Mouse (Mus musculus): ENCODE measurements around the gene Gjc1. TPM values are rescaled to one million over a fixed set of nuclear protein-coding genes. Genes with fewer than 3 reads are reported as not detected.

The Gjc1 gene
- total RNA-seq, 2 experiments from 2014 or later = 27.4 to 29.2 TPM

DNA sequence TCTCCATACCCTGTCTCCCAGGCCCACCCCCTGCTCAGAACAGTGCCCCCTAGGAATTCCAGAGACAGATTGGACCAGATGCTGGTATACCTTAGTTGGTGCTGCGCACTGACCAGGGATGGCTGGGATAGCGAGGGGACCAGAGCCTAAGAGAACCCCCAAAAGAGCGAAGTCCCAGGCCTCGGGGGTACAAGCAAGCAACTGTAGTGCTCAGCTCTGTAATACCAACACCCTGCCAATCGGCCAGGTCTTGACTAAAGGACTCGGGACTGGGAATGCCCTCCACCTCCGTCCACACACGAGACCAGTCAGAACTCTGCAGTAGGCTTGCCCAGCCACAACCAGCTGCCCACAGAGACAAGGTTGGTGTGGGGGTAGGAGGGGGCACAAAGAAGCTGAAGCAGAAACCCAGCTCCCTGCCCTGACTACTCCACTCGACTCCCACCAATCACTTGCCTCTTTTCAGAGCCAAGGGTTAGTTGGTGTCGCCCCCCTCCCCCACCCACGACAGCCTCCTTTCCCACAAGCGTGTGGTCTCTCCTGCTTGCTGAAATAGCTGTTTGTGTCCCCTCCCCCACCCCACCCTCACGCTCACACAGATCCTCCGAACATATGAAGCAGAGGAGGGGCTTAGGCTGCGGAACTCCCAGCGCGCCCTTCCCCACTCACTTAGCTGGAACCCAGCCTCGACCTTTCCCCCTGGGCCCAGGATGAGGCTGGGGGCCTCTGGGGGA, 65.7 kb downstream of the Gjc1 start:
- no peak for DNase-seq (ENCODE audit: low spot score)
- intact Hi-C loops (cut with DNase I) = no loop called here

DNA sequence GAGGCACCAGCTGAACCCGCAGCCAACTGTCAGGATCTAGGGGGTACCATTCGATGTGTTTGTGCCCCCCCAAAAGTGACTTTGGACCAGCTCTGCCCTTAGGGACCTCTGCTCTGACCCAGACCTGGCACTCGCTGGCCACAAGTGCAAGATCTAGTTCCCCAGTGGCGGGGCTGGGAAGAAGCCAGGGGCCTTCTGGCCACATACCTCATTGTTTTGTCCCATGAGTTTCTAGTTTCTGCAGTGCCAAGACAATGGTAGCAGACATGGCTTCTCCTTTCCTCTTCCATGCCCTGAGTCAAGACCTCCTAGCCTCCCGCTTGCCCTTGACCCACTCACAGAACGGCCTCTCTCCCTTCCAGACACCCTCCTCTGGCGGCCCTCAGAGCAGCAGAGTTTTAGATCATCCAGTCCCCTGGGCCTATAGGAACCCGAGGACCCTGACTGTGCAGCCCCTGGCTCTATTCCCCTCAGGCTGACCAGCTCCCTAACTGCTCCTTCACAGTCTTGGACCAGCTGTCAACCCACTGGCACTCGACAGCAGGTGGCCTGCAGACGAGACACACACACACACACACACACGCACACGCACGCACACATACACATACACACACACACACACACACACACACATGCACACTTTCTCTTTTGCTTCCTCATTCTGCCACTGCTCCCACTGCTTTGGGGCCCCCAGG, 66.5 kb downstream of the Gjc1 start:
- DNase-seq (ENCODE audit: low spot score) = no peak
- intact Hi-C loops (cut with DNase I) = no loop called here

DNA sequence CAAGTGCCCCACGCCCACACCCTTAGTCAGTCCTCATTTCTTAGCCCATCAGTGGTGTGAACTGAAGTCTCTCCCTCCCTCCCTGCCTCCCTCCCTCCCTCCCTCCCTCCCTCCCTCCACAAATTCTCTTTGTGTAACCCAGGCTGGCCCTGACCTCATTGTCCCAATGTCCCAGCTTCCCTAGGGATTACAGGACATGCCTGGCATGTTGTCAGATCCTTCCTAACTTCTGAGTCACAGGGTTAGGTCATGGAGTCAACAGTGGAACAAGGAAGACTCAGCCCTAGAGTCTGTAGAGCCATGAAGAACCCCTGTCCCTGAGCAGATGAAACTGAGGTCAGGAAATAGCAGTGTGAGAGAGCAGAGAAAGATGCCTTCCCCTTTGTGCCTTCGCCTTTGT, 69.8 kb downstream of the Gjc1 start:
- intact Hi-C loops (cut with DNase I) = no loop called here
- DNase-seq (ENCODE audit: low spot score) = no peak

Other genes starting within 250 kb of the Gjc1 start
- 1 to 10 TPM; 2.2 TPM for gene Gm11627, start 240.2 kb downstream of the Gjc1 start, total RNA-seq (2021)
- 1 to 10 TPM; 4.7 to 5.0 TPM for gene Fzd2, start 215.3 kb downstream of the Gjc1 start, total RNA-seq (2021)
- gene Meioc, start 156.0 kb downstream of the Gjc1 start, total RNA-seq (2021) = not detected
- 10 to 100 TPM; 21.2 to 22.8 TPM for gene Ccdc43, start 121.9 kb downstream of the Gjc1 start, total RNA-seq (2021)
- 1 to 10 TPM; 3.8 to 4.1 TPM for gene Adam11, start 58.3 kb downstream of the Gjc1 start, total RNA-seq (2021)
- gene Higd1b, start 16.1 kb upstream of the Gjc1 start, total RNA-seq (2021) = 10 to 100 TPM; 11.6 to 17.6 TPM
- gene Eftud2, start 61.3 kb upstream of the Gjc1 start, total RNA-seq (2021) = 10 to 100 TPM; 34.6 to 36.1 TPM
- gene Ccdc103, start 61.5 kb upstream of the Gjc1 start, total RNA-seq (2021) = not detected
- gene Fam187a, start 65.5 kb upstream of the Gjc1 start, total RNA-seq (2021) = not detected
- under 1 TPM; 0.13 to 0.31 TPM for gene Gfap, start 81.2 kb upstream of the Gjc1 start, total RNA-seq (2021)
- under 1 TPM; 0.44 to 0.50 TPM for gene Kif18b, start 105.4 kb upstream of the Gjc1 start, total RNA-seq (2021)
- not detected for gene C1ql1, start 127.0 kb upstream of the Gjc1 start, total RNA-seq (2021)
- 10 to 100 TPM; 65.2 to 66.1 TPM for gene Nmt1, start 208.5 kb upstream of the Gjc1 start, total RNA-seq (2021)
- gene Dcakd, start 208.6 kb upstream of the Gjc1 start, total RNA-seq (2021) = 10 to 100 TPM; 83.5 to 84.3 TPM

Measured in heart, postnatal 25 days (tissue).